Comparison of ENCODE assay signal across 8 mouse cellular contexts in the genomic region with DNA sequence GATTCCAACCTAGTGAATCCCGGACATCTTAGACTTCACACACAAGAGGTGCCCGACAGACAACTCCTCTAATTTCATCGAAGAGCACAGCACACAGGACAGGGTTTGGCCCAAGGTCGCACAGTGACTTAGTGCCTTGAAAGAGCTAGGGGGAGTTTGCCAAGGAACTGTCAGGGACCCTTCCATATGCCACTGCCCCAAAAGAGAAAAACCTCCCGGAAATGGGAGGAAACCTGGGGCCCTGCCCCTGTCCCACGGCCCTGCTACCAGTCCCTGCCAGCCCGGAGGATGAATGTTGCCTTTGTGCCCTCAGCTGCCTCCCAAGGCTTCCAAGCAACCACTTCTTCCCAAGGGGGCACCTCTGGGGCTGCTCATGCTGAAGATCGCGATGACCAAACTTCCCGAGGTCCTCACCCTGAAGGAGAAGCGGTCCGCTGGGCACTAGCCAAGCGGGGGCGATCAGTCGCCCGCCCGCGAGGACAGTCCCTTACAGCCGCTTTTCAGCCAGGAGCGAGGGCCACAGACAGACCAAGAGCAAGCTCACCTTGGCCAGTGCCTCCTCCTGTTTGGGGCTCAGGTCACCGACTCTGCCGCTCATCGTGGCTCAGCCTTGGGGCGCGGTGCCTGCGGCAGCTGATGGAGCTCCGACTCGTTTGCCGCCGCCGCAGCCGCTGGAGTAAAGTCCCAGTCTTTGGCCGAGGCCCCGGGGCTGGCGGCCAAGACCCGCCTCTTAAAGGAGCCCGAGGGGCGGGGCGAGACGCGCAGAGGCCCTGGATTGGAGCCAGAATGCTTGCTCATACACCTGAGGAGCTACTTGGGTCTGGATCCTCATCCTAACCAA. TPM values are rescaled to one million over a fixed set of nuclear protein-coding genes. Genes with fewer than 3 reads are reported as not detected.
DNase-seq lines count a peak whose midpoint lies in the region; ATAC-seq and TF ChIP-seq lines count a peak whose summit lies in the region.

No protein-coding gene starts in this region.

- H3K4me2 ChIP-seq in forebrain, postnatal 0 days (ENCODE audit: low read depth), result peak overlapping the region; percentile 97
- H3K4me2 ChIP-seq in lung, embryonic 15.5 days, result peak overlapping the region; percentile 78

- H3K27me3 ChIP-seq in forebrain, postnatal 0 days (ENCODE audit: insufficient read depth, low read length), result no peaks in the 10 kb centered on the region; the same call in 1 of the 2 replicates
- peaks cover 28% of the 10 kb centered on the region; the same call in 1 of the 2 replicates for H3K27me3 ChIP-seq in lung, embryonic 15.5 days

- peak overlapping the region; percentile 54 for H3K4me3 ChIP-seq in forebrain, postnatal 0 days (ENCODE audit: low read depth, low read length)
- H3K4me3 ChIP-seq in lung, embryonic 15.5 days, result peak overlapping the region; percentile 45

- H3K36me3 ChIP-seq in forebrain, postnatal 0 days (ENCODE audit: insufficient read depth), result no peaks in the 10 kb centered on the region; the same call in 1 of the 2 replicates
- no peaks in the 10 kb centered on the region for H3K36me3 ChIP-seq in lung, embryonic 15.5 days

- TF ChIP-seq CTCF in forebrain, postnatal 0 days (IDR thresholded peaks at IDR 0.05; ENCODE audit: low read depth), result no peak

- no peaks in the 10 kb centered on the region for H3K9me3 ChIP-seq in forebrain, postnatal 0 days (ENCODE audit: low read length)
- H3K9me3 ChIP-seq in lung, embryonic 15.5 days, result no peaks in the 10 kb centered on the region

- H3K9ac ChIP-seq in forebrain, postnatal 0 days, result peak overlapping the region; percentile 73
- H3K9ac ChIP-seq in lung, embryonic 15.5 days, result peak overlapping the region; percentile 31

- H3K4me1 ChIP-seq in forebrain, postnatal 0 days (ENCODE audit: insufficient read depth), result peaks cover 17% of the 10 kb centered on the region
- H3K4me1 ChIP-seq in lung, embryonic 15.5 days, result peaks cover 27% of the 10 kb centered on the region

- DNase-seq in R1 (ENCODE audit: low read depth, low spot score), result peak; percentile 82
- peak; percentile 81 for DNase-seq in cerebellum, adult 8-10 months
- DNase-seq in forebrain, postnatal 0 days, result peak; percentile 77
- peak; percentile 64 for DNase-seq in heart, postnatal 4 days
- DNase-seq in layer of hippocampus, adult 18-20 months (ENCODE audit: low spot score in 2 of 2), result peak; percentile 74 to 81
- peak; percentile 73 for DNase-seq in retina, embryonic 14.5 days (ENCODE audit: low spot score)
- peak; percentile 82 for DNase-seq in yolk sac, embryonic 10.5 days (ENCODE audit: low spot score)

- peak; percentile 78 for ATAC-seq in forebrain, postnatal 0 days
- ATAC-seq in lung, embryonic 15.5 days (ENCODE audit: borderline replicate concordance, extremely low read depth, low FRiP score, low TSS enrichment), result peak; percentile 41; the same call in 1 of the 2 replicates

- 3% methylated on average over 41 of the region's 41 CpGs for WGBS in forebrain, postnatal 0 days
- WGBS in lung, embryonic 15.5 days, result 1% methylated on average over 41 of the region's 41 CpGs

- no peak overlapping the region for H3K27ac ChIP-seq in forebrain, postnatal 0 days (ENCODE audit: low read depth, low read length)
- H3K27ac ChIP-seq in lung, embryonic 15.5 days, result no peak overlapping the region

RNA-seq across cellular contexts. Expression of a gene that starts 4.9 kb away (rescaled TPM):
- 4.4 and 5.8 TPM in 2 replicates for total RNA-seq in forebrain, postnatal 0 days (2014; rRNA removed)
- polyA plus RNA-seq in forebrain, postnatal 0 days (2015; fragmentation: Nextera tagmentation; extraction: Ambion mirVana), result 2.9 and 3.4 TPM in 2 replicates
- 1 to 10 TPM in 1 of 2 experiments, under 1 TPM in 1; 0.91 to 1.1 TPM for total RNA-seq in heart, postnatal 4 days (2021)
- 10 to 100 TPM; 57.7 to 61.3 TPM for total RNA-seq in layer of hippocampus, adult 18-20 months (2021)
- polyA plus RNA-seq in lung, embryonic 15.5 days (2015; fragmentation: Nextera tagmentation; extraction: Ambion mirVana), result 2.2 and 3.0 TPM in 2 replicates

RNA-seq across cellular contexts. Expression of a gene that starts 16.7 kb away (rescaled TPM):
- total RNA-seq in forebrain, postnatal 0 days (2014; rRNA removed), result 73.9 and 90.1 TPM in 2 replicates
- 37.4 and 45.4 TPM in 2 replicates for polyA plus RNA-seq in forebrain, postnatal 0 days (2015; fragmentation: Nextera tagmentation; extraction: Ambion mirVana)
- 10 to 100 TPM; 17.5 to 18.3 TPM for total RNA-seq in heart, postnatal 4 days (2021)
- 10 to 100 TPM; 27.1 to 27.5 TPM for total RNA-seq in layer of hippocampus, adult 18-20 months (2021)
- polyA plus RNA-seq in lung, embryonic 15.5 days (2015; fragmentation: Nextera tagmentation; extraction: Ambion mirVana), result 33.1 and 34.2 TPM in 2 replicates

RNA-seq across cellular contexts. Expression of a gene that starts 23.1 kb away (rescaled TPM):
- 10.1 and 11.8 TPM in 2 replicates for total RNA-seq in forebrain, postnatal 0 days (2014; rRNA removed)
- polyA plus RNA-seq in forebrain, postnatal 0 days (2015; fragmentation: Nextera tagmentation; extraction: Ambion mirVana), result 12.4 and 14.2 TPM in 2 replicates
- 10 to 100 TPM; 46.3 to 52.0 TPM for total RNA-seq in heart, postnatal 4 days (2021)
- 100 to 1,000 TPM; 118 to 123 TPM for total RNA-seq in layer of hippocampus, adult 18-20 months (2021)
- 9.9 and 11.4 TPM in 2 replicates for polyA plus RNA-seq in lung, embryonic 15.5 days (2015; fragmentation: Nextera tagmentation; extraction: Ambion mirVana)

RNA-seq across cellular contexts. Expression of a gene that starts 41.8 kb away (rescaled TPM):
- total RNA-seq in forebrain, postnatal 0 days (2014; rRNA removed), result 13.9 and 25.0 TPM in 2 replicates
- polyA plus RNA-seq in forebrain, postnatal 0 days (2015; fragmentation: Nextera tagmentation; extraction: Ambion mirVana), result 5.2 and 7.8 TPM in 2 replicates
- 1 to 10 TPM; 5.8 to 6.5 TPM for total RNA-seq in heart, postnatal 4 days (2021)
- 10 to 100 TPM; 10.4 to 11.7 TPM for total RNA-seq in layer of hippocampus, adult 18-20 months (2021)
- polyA plus RNA-seq in lung, embryonic 15.5 days (2015; fragmentation: Nextera tagmentation; extraction: Ambion mirVana), result 8.9 and 9.5 TPM in 2 replicates

RNA-seq across cellular contexts. Expression of a gene that starts 41.8 kb away (rescaled TPM):
- 46.7 and 54.4 TPM in 2 replicates for total RNA-seq in forebrain, postnatal 0 days (2014; rRNA removed)
- polyA plus RNA-seq in forebrain, postnatal 0 days (2015; fragmentation: Nextera tagmentation; extraction: Ambion mirVana), result 30.6 and 34.6 TPM in 2 replicates
- total RNA-seq in heart, postnatal 4 days (2021), result 10 to 100 TPM; 56.6 to 56.9 TPM
- total RNA-seq in layer of hippocampus, adult 18-20 months (2021), result 10 to 100 TPM; 72.7 TPM
- polyA plus RNA-seq in lung, embryonic 15.5 days (2015; fragmentation: Nextera tagmentation; extraction: Ambion mirVana), result 44.8 and 45.8 TPM in 2 replicates
